Comparison of ENCODE assay signal across 8 mouse cellular contexts in the genomic region with DNA sequence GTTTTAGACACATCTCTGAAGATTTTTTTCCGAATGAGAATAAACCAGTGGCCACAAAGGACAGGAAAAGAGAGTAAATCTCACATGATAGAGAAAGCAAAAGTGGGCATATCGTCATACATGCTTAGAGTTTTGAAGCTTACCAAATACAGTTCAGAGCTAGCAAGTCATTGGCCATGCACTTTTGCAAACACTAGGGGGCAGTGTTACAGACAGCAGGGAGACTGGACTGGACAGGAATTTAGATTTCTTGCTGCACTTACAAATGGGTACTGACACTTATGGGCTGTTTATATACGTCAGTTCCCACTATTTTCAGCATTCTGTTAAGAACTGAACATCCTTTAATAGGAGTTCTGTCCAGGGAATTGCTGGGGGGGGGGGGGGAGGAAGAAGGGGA.
A peak's percentile ranks its signal among the peaks of the same experiment; 100 is the strongest.
DNase-seq lines count a peak whose midpoint lies in the region; ATAC-seq lines count a peak whose summit lies in the region.

No protein-coding gene starts in this region.

- DNase-seq in layer of hippocampus, adult 11-12 months (ENCODE audit: low spot score), result peak; percentile 59
- no peak for DNase-seq in layer of hippocampus, postnatal 36 days
- peak; percentile 8 for DNase-seq in MEL-GATA-1-ER (ENCODE audit: extremely low read depth, low read depth)
- peak; percentile 70 to 74 for DNase-seq in cerebellum, adult 18-20 months
- peak; percentile 46 to 85 for DNase-seq in frontal cortex, adult 2 months (ENCODE audit: extremely low spot score in 1 of 2, low spot score in 1 of 2)
- peak; percentile 53 for DNase-seq in layer of hippocampus, adult 9-11 months
- peak; percentile 3 to 26 for DNase-seq in natural killer cell, adult 2 months (ENCODE audit: low spot score in 2 of 2)

- ATAC-seq in monocyte, adult 5-6 weeks (replicated peaks; ENCODE audit: insufficient number of reproducible peaks, low FRiP score, low TSS enrichment, poor library complexity, severe bottlenecking), result no peak

Comparison
In these comparisons a context has a peak if more than half of its experiments do, and no peak if none do; other contexts are left out.
1. DNase-seq: peak in layer of hippocampus, adult 11-12 months (single experiment), MEL-GATA-1-ER (single experiment), cerebellum, adult 18-20 months (2 of 2), frontal cortex, adult 2 months (2 of 2), layer of hippocampus, adult 9-11 months (single experiment) and natural killer cell, adult 2 months (2 of 2); none in layer of hippocampus, postnatal 36 days (0 of 2).